Mouse (Mus musculus): ENCODE measurements around the gene Sema3g.
A peak's percentile ranks its signal among the peaks of the same experiment; 100 is the strongest.

Sema3g gene

GRCm38 (mm10) chr14:31197547-31198516 is 19.8 kb upstream of the Sema3g start:
- DNase-seq: no peak

GRCm38 (mm10) chr14:31199599-31199998 is 18.1 kb upstream of the Sema3g start:
- no peak for DNase-seq

GRCm38 (mm10) chr14:31200038-31200437 is 17.6 kb upstream of the Sema3g start:
- no peak for DNase-seq

GRCm38 (mm10) chr14:31204844-31205243 is 12.8 kb upstream of the Sema3g start:
- DNase-seq: no peak

GRCm38 (mm10) chr14:31205244-31205561 is 12.5 kb upstream of the Sema3g start:
- peak; percentile 46 for DNase-seq

- peak; percentile 64 for DNase-seq
Observed at GRCm38 (mm10) chr14:31205562-31206467, 11.8 kb upstream of the Sema3g start.

GRCm38 (mm10) chr14:31206472-31206981 is 11.1 kb upstream of the Sema3g start:
- DNase-seq: peak; percentile 96

- no peak for DNase-seq
Observed at GRCm38 (mm10) chr14:31207070-31207830, 10.4 kb upstream of the Sema3g start.

- no peak for DNase-seq
Observed at GRCm38 (mm10) chr14:31208084-31208483, 9.6 kb upstream of the Sema3g start, which contains the start of gene Tnnc1. TSS of gene Tnnc1 (plus strand) at chr14:31208312.

- no peak for DNase-seq
Observed at GRCm38 (mm10) chr14:31209133-31209557, 8.5 kb upstream of the Sema3g start.

- no peak for DNase-seq
Observed at GRCm38 (mm10) chr14:31211854-31212253, 5.8 kb upstream of the Sema3g start.

GRCm38 (mm10) chr14:31212499-31212898 is 5.2 kb upstream of the Sema3g start:
- DNase-seq: no peak

GRCm38 (mm10) chr14:31213868-31214267 is 3.8 kb upstream of the Sema3g start:
- DNase-seq: no peak

- no peak for DNase-seq
Observed at GRCm38 (mm10) chr14:31214684-31215083, 3.0 kb upstream of the Sema3g start.

GRCm38 (mm10) chr14:31215157-31216002 is 2.3 kb upstream of the Sema3g start:
- peak; percentile 86 for DNase-seq

- no peak for DNase-seq
Observed at GRCm38 (mm10) chr14:31216846-31217245, 814 bp upstream of the Sema3g start, which contains the start of gene Nisch. TSS of gene Nisch (minus strand) at chr14:31216946.

GRCm38 (mm10) chr14:31226978-31227377 is 9.3 kb downstream of the Sema3g start:
- DNase-seq: no peak

GRCm38 (mm10) chr14:31228234-31228633 is 10.6 kb downstream of the Sema3g start:
- DNase-seq: no peak

- DNase-seq: no peak
Observed at GRCm38 (mm10) chr14:31230442-31230841, 12.8 kb downstream of the Sema3g start.

GRCm38 (mm10) chr14:31232404-31233069 is 14.9 kb downstream of the Sema3g start:
- DNase-seq: no peak
